Mouse (Mus musculus) brain, embryonic 14.5 days (tissue): ENCODE results near the gene Rprd1b. TPM values are rescaled to one million over a fixed set of nuclear protein-coding genes. Genes with fewer than 3 reads are reported as not detected.

Experiments used
- DNase-seq: peaks from one replicate; pipeline ENCODE4 v3.0.0-alpha.2; 2011; ENCODE audit warnings: low read depth
- CTCF ChIP-seq: fragments of 200-500 bp; IDR thresholded peaks from 2 replicates; pipeline ENCODE4 v1.5.1; 2012; ENCODE audit warnings: inconsistent platforms, mild to moderate bottlenecking, moderate library complexity, borderline replicate concordance; ENCODE audit not compliant: insufficient read depth, insufficient read length; ENCODE audit errors: extremely low read depth
- POLR2A ChIP-seq: fragments of 200-500 bp; IDR thresholded peaks from 2 replicates; pipeline ENCODE4 v1.6.1; 2012; ENCODE audit warnings: mild to moderate bottlenecking, inconsistent platforms, borderline replicate concordance; ENCODE audit not compliant: poor library complexity, insufficient read depth, insufficient read length, severe bottlenecking; ENCODE audit errors: extremely low read depth
- polyA plus RNA-seq: library from polyadenylated mRNA; depleted of rRNA; stranded (reverse); fragments of >200 nt; gene quantifications from 2 replicates; pipeline ENCODE4 v1.2.3, GENCODE M21; 2012

Gene Rprd1b
- polyA plus RNA-seq, 1 experiment = 27.9 TPM

DNA sequence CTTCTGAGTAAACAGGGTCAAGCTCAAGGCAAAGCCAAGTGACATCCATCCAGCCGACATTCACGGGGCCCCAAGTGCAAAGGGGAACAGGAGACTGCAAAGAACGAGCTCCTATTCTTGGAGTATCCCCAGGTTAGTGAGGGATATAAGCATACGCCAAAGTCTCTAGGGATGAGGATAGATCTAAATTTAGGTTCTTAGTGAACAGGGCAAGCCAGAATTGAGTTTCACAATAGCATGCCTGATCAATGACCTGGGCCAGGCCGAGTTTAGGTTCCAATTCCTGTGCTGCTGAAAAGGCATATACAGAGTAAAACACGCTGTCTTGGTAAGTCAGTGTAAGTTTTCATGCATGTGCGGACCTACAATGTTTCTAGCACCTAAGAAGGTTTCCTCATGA is 18.9 kb upstream of the Rprd1b start:
- DNase-seq = no peak
- TF ChIP-seq POLR2A = no peak
- no peak for TF ChIP-seq CTCF

DNA sequence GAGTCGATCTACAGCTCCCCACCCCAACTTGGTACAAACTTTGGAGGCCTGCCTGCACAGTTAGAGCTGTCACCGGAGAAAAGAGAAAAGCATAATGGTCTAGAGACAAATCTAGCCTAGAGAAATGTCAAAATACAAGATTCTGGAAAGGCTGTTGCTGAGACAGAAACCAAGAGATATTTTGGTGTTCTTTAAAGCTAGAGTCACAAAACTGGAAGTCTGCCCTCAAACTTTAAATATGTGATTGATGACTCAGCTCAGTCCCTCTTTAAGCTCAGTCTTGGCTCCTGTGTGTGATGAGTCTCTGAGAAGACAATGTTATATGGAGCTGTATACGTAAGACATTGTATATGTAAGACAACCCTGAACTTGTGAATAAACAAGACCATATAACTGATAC is 15.7 kb upstream of the Rprd1b start:
- DNase-seq = no peak

GRCm38 (mm10) chr2:158017330-158017729 is 11.0 kb upstream of the Rprd1b start:
- no peak for DNase-seq
- no peak for TF ChIP-seq POLR2A
- no peak for TF ChIP-seq CTCF

More for the DNA sequence above, 15.7 kb upstream of the Rprd1b start:
- no peak for TF ChIP-seq CTCF
- no peak for TF ChIP-seq POLR2A

GRCm38 (mm10) chr2:158027855-158028353 is 393 bp upstream of the Rprd1b start:
- no peak for DNase-seq
- TF ChIP-seq POLR2A (no peak), CTCF (no peak)

DNA sequence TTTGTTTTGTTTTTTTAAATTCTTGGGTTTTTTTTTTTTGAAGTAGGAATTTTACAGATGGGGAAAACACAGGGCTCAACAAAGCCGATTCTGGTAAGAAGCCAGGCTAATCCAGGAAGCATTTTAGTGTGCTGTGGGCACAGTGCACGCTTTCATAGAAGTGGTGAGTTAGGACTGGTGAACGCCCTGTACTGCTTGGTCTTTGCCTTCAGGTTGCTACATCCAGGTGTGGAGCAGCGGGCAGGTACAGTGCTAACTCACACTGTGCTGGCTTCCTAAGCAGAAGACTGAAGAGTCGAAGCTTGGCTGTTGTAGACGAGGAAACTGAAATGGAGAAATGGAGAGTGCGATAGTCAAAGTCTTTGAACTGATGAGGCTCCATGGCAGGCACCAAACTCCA is 1.7 kb downstream of the Rprd1b start:
- TF ChIP-seq POLR2A = no peak
- no peak for TF ChIP-seq CTCF
- no peak for DNase-seq

GRCm38 (mm10) chr2:158035813-158036212 is 7.5 kb downstream of the Rprd1b start:
- TF ChIP-seq CTCF (no peak), POLR2A (no peak)
- no peak for DNase-seq

GRCm38 (mm10) chr2:158036408-158036807 is 8.1 kb downstream of the Rprd1b start:
- TF ChIP-seq POLR2A (no peak), CTCF (no peak)
- no peak for DNase-seq

- no peak for DNase-seq
- no peak for TF ChIP-seq POLR2A
- TF ChIP-seq CTCF = no peak
Observed at GRCm38 (mm10) chr2:158036953-158037352, 8.7 kb downstream of the Rprd1b start.

GRCm38 (mm10) chr2:158037571-158037970 is 9.3 kb downstream of the Rprd1b start:
- no peak for DNase-seq
- TF ChIP-seq POLR2A = no peak
- no peak for TF ChIP-seq CTCF

DNA sequence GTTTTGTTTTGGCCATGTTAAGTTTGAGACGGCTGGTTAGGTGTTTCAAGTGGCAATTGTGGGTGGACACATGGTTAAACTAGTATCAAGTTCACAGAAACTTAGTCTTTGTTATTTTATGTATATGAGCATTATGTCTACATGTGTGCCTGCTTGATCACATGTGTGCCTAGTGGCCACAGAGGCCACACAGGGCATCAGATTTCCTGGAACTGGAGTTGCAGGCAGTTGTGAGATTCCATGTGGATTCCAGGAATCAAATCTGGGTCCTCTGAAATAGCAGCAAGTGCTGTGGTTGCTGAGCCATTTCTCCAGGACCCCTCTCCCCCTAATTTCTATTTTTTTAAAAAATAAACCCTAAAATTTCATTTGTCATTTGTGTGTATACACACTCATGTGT is 11.4 kb downstream of the Rprd1b start:
- no peak for DNase-seq
- no peak for TF ChIP-seq CTCF
- TF ChIP-seq POLR2A = no peak

DNA sequence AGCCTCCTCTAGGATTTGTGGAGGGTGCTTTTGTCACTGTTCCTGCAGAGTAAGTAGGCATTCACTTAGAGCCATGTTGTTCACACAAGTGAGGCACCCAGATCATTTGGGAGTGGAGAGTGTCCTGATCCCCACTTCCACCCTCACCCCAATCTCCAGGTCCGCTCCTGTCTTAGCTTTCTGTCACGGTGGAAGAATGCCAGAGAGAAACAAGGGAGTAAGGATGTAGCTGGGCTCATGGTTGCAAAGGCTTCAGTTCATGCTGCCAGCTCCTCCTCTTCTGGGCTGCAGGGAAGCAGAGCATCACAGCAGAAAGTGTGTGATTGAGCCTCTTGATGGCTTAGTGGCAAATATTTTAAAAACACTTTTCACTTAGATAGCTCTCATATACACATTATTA is 12.1 kb downstream of the Rprd1b start:
- no peak for TF ChIP-seq POLR2A
- TF ChIP-seq CTCF = no peak
- DNase-seq = no peak

- no peak for DNase-seq
- TF ChIP-seq CTCF (no peak), POLR2A (no peak)
Observed at GRCm38 (mm10) chr2:158043504-158043903, 15.2 kb downstream of the Rprd1b start.
